18 mouse cellular contexts compared by ENCODE assay signal in the genomic region with DNA sequence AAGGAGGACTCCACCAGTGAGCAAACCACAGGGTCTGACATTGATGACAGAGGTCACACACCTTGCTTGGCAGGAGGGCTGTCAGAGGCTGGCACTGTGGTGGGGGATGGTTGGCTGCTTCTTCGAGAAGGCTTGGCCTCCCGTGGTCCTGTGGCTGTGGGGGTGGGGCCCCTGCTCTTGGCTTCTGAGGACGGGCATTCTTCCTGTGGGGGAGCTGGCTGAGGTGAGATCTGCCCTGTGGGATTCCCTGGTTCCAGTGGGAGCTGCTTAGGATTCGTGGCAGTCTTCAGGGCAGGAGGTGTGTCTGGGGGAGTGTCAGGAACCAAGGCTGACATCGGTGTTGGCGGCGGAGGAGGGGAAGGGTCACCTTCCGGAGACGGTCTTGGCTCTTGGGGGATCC. TPM values are rescaled to one million over a fixed set of nuclear protein-coding genes. Genes with fewer than 3 reads are reported as not detected.
A peak's percentile ranks its signal among the peaks of the same experiment; 100 is the strongest.
DNase-seq lines count a peak whose midpoint lies in the region; ATAC-seq lines count a peak whose summit lies in the region.
"Had no signal": no experiment of that assay in that cellular context is flagged by ENCODE, and none has a peak within 500 bp of the region (broad histone marks: within the 10 kb centered on the region; RNA-seq: fewer than 3 reads in every experiment).

No protein-coding gene starts in this region.

- DNase-seq in cerebellum, adult 11 months: peak; percentile 38
- DNase-seq in cerebellum, postnatal 36 days: no peak
- no peak for DNase-seq in kidney, adult 11 months
- DNase-seq in right cerebral cortex, postnatal 25 days: peak; percentile 6
- DNase-seq in right cerebral cortex, postnatal 14 days: no peak
- no peak for DNase-seq in thymus, postnatal 4 days
- DNase-seq: adrenal gland, postnatal 14 days; kidney, postnatal 10 days; lung, postnatal 4 days; midbrain, embryonic 14.5 days; spleen, adult 18-20 months; thymus, postnatal 25 days had no signal

- H3K9me3 ChIP-seq in kidney, embryonic 14.5 days (ENCODE audit: control insufficient read depth, low read length): no peaks in the 10 kb centered on the region
- H3K9me3 ChIP-seq in neural tube, embryonic 15.5 days (replicated peaks): no peaks in the 10 kb centered on the region
- H3K9me3 ChIP-seq: hindbrain, embryonic 15.5 days; limb, embryonic 13.5 days; neural tube, embryonic 12.5 days had no signal

- H3K9ac ChIP-seq in kidney, embryonic 14.5 days (ENCODE audit: low read depth, low read length): 0 out of 2 replicates have a peak overlapping the region, but pooled peaks have one; percentile 4
- H3K9ac ChIP-seq in neural tube, embryonic 15.5 days (replicated peaks): no peak overlapping the region
- H3K9ac ChIP-seq: hindbrain, embryonic 15.5 days; neural tube, embryonic 12.5 days had no signal

- no peak overlapping the region for H3K27ac ChIP-seq in kidney, embryonic 14.5 days (ENCODE audit: low read depth, low read length)
- H3K27ac ChIP-seq in neural tube, embryonic 15.5 days (replicated peaks): no peak overlapping the region
- H3K27ac ChIP-seq: hindbrain, embryonic 15.5 days; limb, embryonic 13.5 days; neural tube, embryonic 12.5 days; stomach, postnatal 0 days had no signal

- no peaks in the 10 kb centered on the region for H3K4me1 ChIP-seq in kidney, embryonic 14.5 days (ENCODE audit: control insufficient read depth, insufficient read depth, low read length)
- no peaks in the 10 kb centered on the region; the same call in 1 of the 2 replicates for H3K4me1 ChIP-seq in neural tube, embryonic 15.5 days

- 28% methylated on average over 9 of the region's 9 CpGs for WGBS in kidney, embryonic 14.5 days
- 62% methylated on average over 9 of the region's 9 CpGs for WGBS in neural tube, embryonic 15.5 days

- ATAC-seq in kidney, embryonic 14.5 days (ENCODE audit: low FRiP score, low TSS enrichment): peak; percentile 17; the same call in 1 of the 2 replicates
- no peak for ATAC-seq in neural tube, embryonic 15.5 days (ENCODE audit: low FRiP score)

- peaks cover 63% of the 10 kb centered on the region for H3K36me3 ChIP-seq in kidney, embryonic 14.5 days (ENCODE audit: control insufficient read depth, insufficient read depth, low read length)
- H3K36me3 ChIP-seq in neural tube, embryonic 15.5 days: peaks cover 53% of the 10 kb centered on the region

- no peaks in the 10 kb centered on the region for H3K27me3 ChIP-seq in kidney, embryonic 14.5 days (ENCODE audit: control insufficient read depth, insufficient read depth, low read length)
- H3K27me3 ChIP-seq in neural tube, embryonic 15.5 days (replicated peaks): no peaks in the 10 kb centered on the region
- H3K27me3 ChIP-seq: hindbrain, embryonic 15.5 days; limb, embryonic 13.5 days; neural tube, embryonic 12.5 days had no signal

- H3K4me3 ChIP-seq in kidney, embryonic 14.5 days (ENCODE audit: low read length): no peak overlapping the region
- H3K4me3 ChIP-seq in neural tube, embryonic 15.5 days (replicated peaks): no peak overlapping the region
- H3K4me3 ChIP-seq: hindbrain, embryonic 15.5 days; limb, embryonic 13.5 days; neural tube, embryonic 12.5 days had no signal

- H3K4me2 ChIP-seq in kidney, embryonic 14.5 days (replicated peaks; ENCODE audit: low read depth, low read length): no peak overlapping the region
- H3K4me2 ChIP-seq in neural tube, embryonic 15.5 days: no peak overlapping the region
- H3K4me2 ChIP-seq: hindbrain, embryonic 15.5 days; limb, embryonic 13.5 days; neural tube, embryonic 12.5 days had no signal

RNA-seq across cellular contexts. Expression of gene Map7d1, which starts 14.2 kb away (rescaled TPM):
- 35.6 and 43.3 TPM in 2 replicates for polyA plus RNA-seq in kidney, embryonic 14.5 days (2014; fragmentation: Nextera tagmentation; extraction: Ambion mirVana)
- 65.4 and 79.7 TPM in 2 replicates for polyA plus RNA-seq in neural tube, embryonic 15.5 days (2015; fragmentation: Nextera tagmentation; extraction: Ambion mirVana)

RNA-seq across cellular contexts. Expression of gene Trappc3, which starts 20.2 kb away (rescaled TPM):
- 19.7 and 68.6 TPM in 2 replicates for polyA plus RNA-seq in kidney, embryonic 14.5 days (2014; fragmentation: Nextera tagmentation; extraction: Ambion mirVana)
- polyA plus RNA-seq in neural tube, embryonic 15.5 days (2015; fragmentation: Nextera tagmentation; extraction: Ambion mirVana): 175 and 188 TPM in 2 replicates

RNA-seq across cellular contexts. Expression of gene Thrap3, which starts 39.4 kb away (rescaled TPM):
- 141 and 281 TPM in 2 replicates for polyA plus RNA-seq in kidney, embryonic 14.5 days (2014; fragmentation: Nextera tagmentation; extraction: Ambion mirVana)
- 127 and 133 TPM in 2 replicates for polyA plus RNA-seq in neural tube, embryonic 15.5 days (2015; fragmentation: Nextera tagmentation; extraction: Ambion mirVana)

RNA-seq across cellular contexts. Expression of gene Col8a2, which starts 44.6 kb away (rescaled TPM):
- 5.5 and 6.8 TPM in 2 replicates for polyA plus RNA-seq in kidney, embryonic 14.5 days (2014; fragmentation: Nextera tagmentation; extraction: Ambion mirVana)
- polyA plus RNA-seq in neural tube, embryonic 15.5 days (2015; fragmentation: Nextera tagmentation; extraction: Ambion mirVana): 7.4 and 9.8 TPM in 2 replicates

Comparison
In these comparisons a context has a peak if more than half of its experiments do, and no peak if none do; other contexts are left out.
1. DNase-seq: peak in cerebellum, adult 11 months (single experiment) and right cerebral cortex, postnatal 25 days (single experiment); none in cerebellum, postnatal 36 days (0 of 2), kidney, adult 11 months (single experiment), right cerebral cortex, postnatal 14 days (single experiment) and thymus, postnatal 4 days (single experiment).